Mouse (Mus musculus): ENCODE data around the gene Olfml3. TPM values are rescaled to one million over a fixed set of nuclear protein-coding genes. Genes with fewer than 3 reads are reported as not detected.

The Olfml3 gene
- polyA plus RNA-seq, 1 experiment from 2014 or later, result 27.4 TPM

GRCm38 (mm10) chr3:103716774-103717760, 20.7 kb downstream of the Olfml3 start:
- H3K36me3 ChIP-seq (ENCODE audit: control insufficient read depth, insufficient read depth, low read length), result no peaks in the 10 kb centered on the region
- H3K4me3 ChIP-seq (ENCODE audit: control insufficient read depth in 1 of 2, insufficient read depth in 1 of 2, low read depth in 1 of 2, low read length in 2 of 2), result no peak overlapping the region
- peaks cover 0 to 7% of the 10 kb centered on the region in 2 experiments; a peak in 1 of 4 replicates for H3K4me1 ChIP-seq (ENCODE audit: control insufficient read depth in 2 of 2, insufficient read depth in 2 of 2, low read length in 2 of 2)
- H3K27ac ChIP-seq (replicated peaks in 1 of 2; ENCODE audit: control insufficient read depth in 1 of 2, insufficient read depth in 1 of 2, low read depth in 2 of 2, low read length in 2 of 2), result no peak overlapping the region
- 48% methylated on average over 15 of the region's 15 CpGs for WGBS
- H3K9me3 ChIP-seq (ENCODE audit: control insufficient read depth, low read length), result no peaks in the 10 kb centered on the region
- no peak overlapping the region for H3K9ac ChIP-seq (ENCODE audit: low read length)
- ATAC-seq (ENCODE audit: insufficient number of reproducible peaks, insufficient read depth, low FRiP score, low read depth), result no peak
- no peaks in the 10 kb centered on the region for H3K27me3 ChIP-seq (ENCODE audit: control insufficient read depth, insufficient read depth, low read length)
- H3K4me2 ChIP-seq (ENCODE audit: low read length), result no peak overlapping the region

GRCm38 (mm10) chr3:103715762-103716693, 21.8 kb downstream of the Olfml3 start:
- 50% methylated on average over 11 of the region's 11 CpGs for WGBS
- H3K4me3 ChIP-seq (ENCODE audit: control insufficient read depth in 1 of 2, insufficient read depth in 1 of 2, low read depth in 1 of 2, low read length in 2 of 2), result no peak overlapping the region
- no peak overlapping the region for H3K27ac ChIP-seq (replicated peaks in 1 of 2; ENCODE audit: control insufficient read depth in 1 of 2, insufficient read depth in 1 of 2, low read depth in 2 of 2, low read length in 2 of 2)
- H3K9me3 ChIP-seq (ENCODE audit: control insufficient read depth, low read length), result no peaks in the 10 kb centered on the region
- no peak overlapping the region for H3K9ac ChIP-seq (ENCODE audit: low read length)
- H3K27me3 ChIP-seq (ENCODE audit: control insufficient read depth, insufficient read depth, low read length), result no peaks in the 10 kb centered on the region
- no peak overlapping the region for H3K4me2 ChIP-seq (ENCODE audit: low read length)
- H3K4me1 ChIP-seq (ENCODE audit: control insufficient read depth in 2 of 2, insufficient read depth in 2 of 2, low read length in 2 of 2), result peaks cover 0 to 7% of the 10 kb centered on the region in 2 experiments; a peak in 1 of 4 replicates
- H3K36me3 ChIP-seq (ENCODE audit: control insufficient read depth, insufficient read depth, low read length), result no peaks in the 10 kb centered on the region
- no peak for ATAC-seq (ENCODE audit: insufficient number of reproducible peaks, insufficient read depth, low FRiP score, low read depth)

- no peak overlapping the region for H3K4me3 ChIP-seq (ENCODE audit: control insufficient read depth in 1 of 2, insufficient read depth in 1 of 2, low read depth in 1 of 2, low read length in 2 of 2)
- no peak overlapping the region for H3K27ac ChIP-seq (replicated peaks in 1 of 2; ENCODE audit: control insufficient read depth in 1 of 2, insufficient read depth in 1 of 2, low read depth in 2 of 2, low read length in 2 of 2)
- peaks cover 0 to 7% of the 10 kb centered on the region in 2 experiments; a peak in 1 of 4 replicates for H3K4me1 ChIP-seq (ENCODE audit: control insufficient read depth in 2 of 2, insufficient read depth in 2 of 2, low read length in 2 of 2)
- no peak overlapping the region for H3K4me2 ChIP-seq (ENCODE audit: low read length)
- no peak overlapping the region for H3K9ac ChIP-seq (ENCODE audit: low read length)
- no peaks in the 10 kb centered on the region for H3K27me3 ChIP-seq (ENCODE audit: control insufficient read depth, insufficient read depth, low read length)
- H3K36me3 ChIP-seq (ENCODE audit: control insufficient read depth, insufficient read depth, low read length), result no peaks in the 10 kb centered on the region
- no peak for ATAC-seq (ENCODE audit: insufficient number of reproducible peaks, insufficient read depth, low FRiP score, low read depth)
- WGBS, result 74% methylated on average over 8 of the region's 8 CpGs
- H3K9me3 ChIP-seq (ENCODE audit: control insufficient read depth, low read length), result no peaks in the 10 kb centered on the region
These were observed 22.9 kb downstream of the Olfml3 start for GRCm38 (mm10) chr3:103714942-103715341.

- Histone ChIP-seq H3K9ac (ENCODE audit: low read length) (no peak overlapping the region), H3K9me3 (ENCODE audit: control insufficient read depth, low read length) (no peaks in the 10 kb centered on the region), H3K4me3 (ENCODE audit: control insufficient read depth in 1 of 2, insufficient read depth in 1 of 2, low read depth in 1 of 2, low read length in 2 of 2) (no peak overlapping the region), H3K27me3 (ENCODE audit: control insufficient read depth, insufficient read depth, low read length) (no peaks in the 10 kb centered on the region), H3K36me3 (ENCODE audit: control insufficient read depth, insufficient read depth, low read length) (no peaks in the 10 kb centered on the region), H3K4me2 (ENCODE audit: low read length) (no peak overlapping the region), H3K27ac (replicated peaks in 1 of 2; ENCODE audit: control insufficient read depth in 1 of 2, insufficient read depth in 1 of 2, low read depth in 2 of 2, low read length in 2 of 2) (no peak overlapping the region), H3K4me1 (ENCODE audit: control insufficient read depth in 2 of 2, insufficient read depth in 2 of 2, low read length in 2 of 2) (peaks cover 0 to 7% of the 10 kb centered on the region in 2 experiments; a peak in 1 of 4 replicates)
- no peak for ATAC-seq (ENCODE audit: insufficient number of reproducible peaks, insufficient read depth, low FRiP score, low read depth)
- WGBS, result 60% methylated on average over 7 of the region's 7 CpGs
These were observed 23.4 kb downstream of the Olfml3 start for GRCm38 (mm10) chr3:103714236-103714875.

- Histone ChIP-seq H3K9me3 (ENCODE audit: control insufficient read depth, low read length) (no peaks in the 10 kb centered on the region), H3K27ac (replicated peaks in 1 of 2; ENCODE audit: control insufficient read depth in 1 of 2, insufficient read depth in 1 of 2, low read depth in 2 of 2, low read length in 2 of 2) (no peak overlapping the region), H3K27me3 (ENCODE audit: control insufficient read depth, insufficient read depth, low read length) (no peaks in the 10 kb centered on the region), H3K4me1 (ENCODE audit: control insufficient read depth in 2 of 2, insufficient read depth in 2 of 2, low read length in 2 of 2) (peaks cover 0 to 6% of the 10 kb centered on the region in 2 experiments; a peak in 1 of 4 replicates), H3K4me2 (ENCODE audit: low read length) (no peak overlapping the region), H3K4me3 (ENCODE audit: control insufficient read depth in 1 of 2, insufficient read depth in 1 of 2, low read depth in 1 of 2, low read length in 2 of 2) (no peak overlapping the region), H3K36me3 (ENCODE audit: control insufficient read depth, insufficient read depth, low read length) (no peaks in the 10 kb centered on the region), H3K9ac (ENCODE audit: low read length) (no peak overlapping the region)
- no peak for ATAC-seq (ENCODE audit: insufficient number of reproducible peaks, insufficient read depth, low FRiP score, low read depth)
- WGBS, result 80% methylated on average over 4 of the region's 4 CpGs
These were observed 25.6 kb downstream of the Olfml3 start for GRCm38 (mm10) chr3:103712196-103712595.

GRCm38 (mm10) chr3:103709470-103710040, 28.2 kb downstream of the Olfml3 start:
- Histone ChIP-seq H3K4me2 (ENCODE audit: low read length) (no peak overlapping the region), H3K27ac (replicated peaks in 1 of 2; ENCODE audit: control insufficient read depth in 1 of 2, insufficient read depth in 1 of 2, low read depth in 2 of 2, low read length in 2 of 2) (no peak overlapping the region), H3K27me3 (ENCODE audit: control insufficient read depth, insufficient read depth, low read length) (no peaks in the 10 kb centered on the region), H3K4me1 (ENCODE audit: control insufficient read depth in 2 of 2, insufficient read depth in 2 of 2, low read length in 2 of 2) (no peaks in the 10 kb centered on the region), H3K9me3 (ENCODE audit: control insufficient read depth, low read length) (no peaks in the 10 kb centered on the region), H3K4me3 (ENCODE audit: control insufficient read depth in 1 of 2, insufficient read depth in 1 of 2, low read depth in 1 of 2, low read length in 2 of 2) (no peak overlapping the region), H3K9ac (ENCODE audit: low read length) (no peak overlapping the region), H3K36me3 (ENCODE audit: control insufficient read depth, insufficient read depth, low read length) (no peaks in the 10 kb centered on the region)
- WGBS, result 57% methylated on average over 5 of the region's 5 CpGs
- ATAC-seq (ENCODE audit: insufficient number of reproducible peaks, insufficient read depth, low FRiP score, low read depth), result no peak

GRCm38 (mm10) chr3:103705426-103705825, 32.4 kb downstream of the Olfml3 start:
- no peak overlapping the region for H3K4me3 ChIP-seq (ENCODE audit: control insufficient read depth in 1 of 2, insufficient read depth in 1 of 2, low read depth in 1 of 2, low read length in 2 of 2)
- H3K27me3 ChIP-seq (ENCODE audit: control insufficient read depth, insufficient read depth, low read length), result no peaks in the 10 kb centered on the region
- H3K9ac ChIP-seq (ENCODE audit: low read length), result no peak overlapping the region
- 88% methylated on average over 12 of the region's 12 CpGs for WGBS
- no peak overlapping the region for H3K4me2 ChIP-seq (ENCODE audit: low read length)
- H3K9me3 ChIP-seq (ENCODE audit: control insufficient read depth, low read length), result no peaks in the 10 kb centered on the region
- H3K36me3 ChIP-seq (ENCODE audit: control insufficient read depth, insufficient read depth, low read length), result no peaks in the 10 kb centered on the region
- no peak for ATAC-seq (ENCODE audit: insufficient number of reproducible peaks, insufficient read depth, low FRiP score, low read depth)
- no peak overlapping the region for H3K27ac ChIP-seq (replicated peaks in 1 of 2; ENCODE audit: control insufficient read depth in 1 of 2, insufficient read depth in 1 of 2, low read depth in 2 of 2, low read length in 2 of 2)
- H3K4me1 ChIP-seq (ENCODE audit: control insufficient read depth in 2 of 2, insufficient read depth in 2 of 2, low read length in 2 of 2), result no peaks in the 10 kb centered on the region
